Mouse (Mus musculus) gastrocnemius, adult 18-20 months (tissue): Measurements from ENCODE around the gene Oit3. TPM values are rescaled to one million over a fixed set of nuclear protein-coding genes. Genes with fewer than 3 reads are reported as not detected.

Source experiments
- DNase-seq: peaks from one replicate; pipeline ENCODE4 v3.0.0; 2021; ENCODE audit warnings: low spot score
- long read RNA-seq, 2 experiments: library from polyadenylated mRNA; stranded (forward); transcript quantifications; one replicate each; pipeline ENCODE4 v2.0.0; 2021
- total RNA-seq, 2 experiments: library from RNA; stranded (reverse); gene quantifications; 2 replicates each; pipeline ENCODE4 v1.2.3; 2021

The Oit3 gene
- not detected for total RNA-seq
- long read RNA-seq, experiment 1 = 0 reads
- long read RNA-seq, experiment 2 = 0 reads

GRCm38 (mm10) chr10:59441735-59442134 is at the start of gene Oit3:
TSS of gene Oit3 (minus strand) at chr10:59441778.
- DNase-seq = no peak

GRCm38 (mm10) chr10:59490920-59491319 is 49.3 kb upstream of the Oit3 start:
- no peak for DNase-seq

GRCm38 (mm10) chr10:59489411-59489810 is 47.8 kb upstream of the Oit3 start:
- peak; percentile 56 for DNase-seq

DNA sequence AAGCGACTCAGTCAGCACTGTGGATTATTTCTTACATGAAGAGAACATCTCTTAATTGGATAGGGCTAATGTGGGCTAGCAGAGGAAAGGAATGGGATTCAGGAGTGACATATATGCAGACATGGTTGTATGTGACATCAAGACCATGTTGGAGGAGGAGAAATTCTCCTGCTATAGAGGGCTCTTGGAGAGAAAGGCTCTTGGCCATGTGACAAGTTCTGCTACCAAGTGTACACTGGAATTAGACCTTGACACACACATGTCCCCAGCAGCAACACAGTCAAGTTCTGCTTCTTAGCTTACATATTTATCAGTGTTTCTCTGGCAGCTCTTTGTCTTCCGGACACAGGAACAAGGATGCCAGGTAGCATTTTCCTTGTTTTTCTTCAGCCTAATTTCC is 45.8 kb upstream of the Oit3 start:
- no peak for DNase-seq

GRCm38 (mm10) chr10:59484318-59484717 is 42.7 kb upstream of the Oit3 start:
- DNase-seq = no peak

GRCm38 (mm10) chr10:59481381-59481780 is 39.8 kb upstream of the Oit3 start:
- DNase-seq = no peak

GRCm38 (mm10) chr10:59470451-59470850 is 28.9 kb upstream of the Oit3 start:
- DNase-seq = peak; percentile 43

DNA sequence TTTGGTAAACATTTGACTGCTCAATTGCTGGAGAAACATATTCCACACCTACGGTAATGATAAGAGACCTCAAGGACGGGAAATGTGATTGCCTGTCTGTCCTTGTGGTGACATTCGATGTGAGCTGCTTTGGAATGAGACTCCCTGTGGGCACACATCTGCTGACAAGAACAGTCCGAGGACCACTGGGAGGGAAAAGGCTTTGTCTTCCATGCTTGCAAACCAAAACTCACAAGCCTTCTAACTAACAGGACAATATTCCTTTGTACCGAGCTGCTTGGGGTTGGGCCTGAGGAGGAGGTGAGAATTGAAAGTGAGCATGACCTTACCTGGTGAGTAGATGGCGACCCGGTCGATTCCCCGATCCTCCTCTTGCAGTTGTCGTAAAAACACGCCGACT is 25.7 kb upstream of the Oit3 start:
- no peak for DNase-seq

DNA sequence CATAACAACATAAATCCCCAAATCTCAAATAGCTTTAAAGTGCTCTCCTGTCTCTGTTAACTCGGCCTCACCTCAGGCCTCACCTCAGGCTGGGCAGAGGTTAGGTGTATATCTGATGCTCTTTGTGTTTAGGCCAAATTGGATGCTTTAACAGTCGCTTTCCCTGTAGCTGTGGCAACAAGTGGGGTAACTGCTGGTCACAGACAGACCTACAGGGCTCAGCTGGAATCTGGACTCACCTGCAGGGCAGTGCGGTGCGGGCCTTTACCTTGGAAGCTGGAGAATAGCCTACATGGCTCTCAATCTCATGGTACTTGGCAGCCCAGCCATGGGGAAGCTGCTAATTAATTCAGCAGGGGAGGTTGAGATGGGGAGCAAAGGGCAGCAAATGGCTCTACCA is 25.0 kb upstream of the Oit3 start:
- DNase-seq = no peak

- no peak for DNase-seq
These were observed 24.0 kb upstream of the Oit3 start for GRCm38 (mm10) chr10:59465546-59465945.

DNA sequence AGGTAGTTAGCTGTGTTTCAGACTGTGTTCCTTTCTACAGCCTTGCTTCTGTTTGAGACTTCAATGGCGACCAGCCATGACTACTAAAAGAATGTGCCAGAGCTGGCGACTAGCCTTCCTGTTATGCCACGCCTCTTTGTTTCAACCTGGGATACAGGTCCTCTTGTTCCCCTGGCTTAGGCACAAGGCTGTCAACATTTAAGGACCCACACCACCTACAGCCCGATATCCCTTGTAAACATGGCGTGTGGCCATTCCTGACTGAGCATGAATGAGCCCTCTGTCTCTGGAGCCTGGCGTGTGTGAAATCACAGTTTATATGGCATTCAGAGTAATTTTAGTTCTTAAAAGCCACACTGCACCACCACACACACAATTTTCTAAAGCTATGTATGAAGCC is 20.7 kb upstream of the Oit3 start:
- no peak for DNase-seq

GRCm38 (mm10) chr10:59459767-59460166 is 18.2 kb upstream of the Oit3 start:
- DNase-seq = no peak

GRCm38 (mm10) chr10:59454631-59455030 is 13.1 kb upstream of the Oit3 start:
- no peak for DNase-seq

GRCm38 (mm10) chr10:59451839-59452238 is 10.3 kb upstream of the Oit3 start:
- peak; percentile 32 for DNase-seq

DNA sequence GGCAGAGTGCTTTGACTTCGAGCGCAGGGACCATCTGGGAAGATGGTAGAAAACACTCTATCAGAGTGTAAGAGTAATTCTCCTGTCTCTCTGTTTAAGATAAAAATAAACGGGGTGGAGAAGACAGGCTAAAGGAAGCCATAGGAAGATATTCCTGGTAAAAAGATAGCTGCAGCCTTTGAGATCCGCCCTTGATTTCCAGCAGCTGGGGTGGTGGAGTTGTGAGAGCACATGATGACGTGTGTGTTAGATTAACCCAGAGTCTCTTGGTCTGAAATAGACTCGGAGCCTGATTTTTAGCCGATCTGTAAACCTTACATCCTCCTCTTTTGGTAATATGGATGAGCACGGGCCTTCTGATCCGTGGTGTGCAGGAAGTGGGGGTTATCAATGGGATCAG is 6.0 kb upstream of the Oit3 start:
- DNase-seq = no peak

DNA sequence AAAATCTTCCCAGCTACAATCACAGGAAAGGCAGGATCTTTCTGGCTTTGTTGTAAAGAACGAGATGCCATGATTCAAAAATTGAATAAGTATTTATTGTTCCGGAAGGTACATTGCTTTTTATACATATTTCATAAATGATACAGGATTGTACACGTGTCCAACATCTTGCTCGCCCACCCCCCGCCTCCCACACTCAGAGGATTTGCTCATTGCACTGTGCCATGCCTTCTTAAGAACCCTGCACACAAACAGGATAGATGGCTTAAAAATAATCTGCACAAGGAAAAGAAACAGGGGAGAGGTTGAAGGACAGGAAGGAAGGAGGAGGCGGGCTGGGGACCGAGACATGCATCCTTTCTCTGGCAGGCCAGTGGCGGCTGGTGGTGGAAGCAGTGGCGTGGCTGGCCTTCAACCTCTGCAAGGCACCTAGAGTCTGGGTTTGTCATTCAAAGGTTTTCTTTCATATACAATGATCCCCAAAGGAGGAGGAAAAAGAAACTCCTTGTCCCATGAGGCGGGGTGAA is 5.4 kb upstream of the Oit3 start:
- no peak for DNase-seq

GRCm38 (mm10) chr10:59444635-59445034 is 3.1 kb upstream of the Oit3 start:
- DNase-seq = no peak

DNA sequence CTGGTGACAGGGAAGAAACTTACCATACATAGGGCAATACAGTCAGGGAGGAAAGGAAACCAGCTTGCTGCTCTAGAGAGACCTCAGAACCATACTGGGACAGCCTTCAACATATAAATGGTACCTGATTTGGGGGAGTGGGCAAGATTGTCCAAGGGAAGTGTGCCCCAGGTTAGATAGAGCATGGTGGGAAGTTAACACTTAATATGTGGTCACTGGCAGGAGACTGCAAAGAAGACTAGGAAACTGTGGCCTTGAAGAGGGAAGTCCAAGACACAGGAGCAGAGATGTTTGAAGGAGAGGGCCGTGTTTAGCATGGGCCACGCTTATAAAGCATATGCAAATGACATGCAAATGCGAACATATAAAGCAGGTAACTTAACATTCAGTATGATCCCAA is 2.5 kb upstream of the Oit3 start:
- no peak for DNase-seq

- DNase-seq = no peak
These were observed 1.6 kb upstream of the Oit3 start for GRCm38 (mm10) chr10:59443212-59443611.

- no peak for DNase-seq
These were observed 1.4 kb downstream of the Oit3 start for GRCm38 (mm10) chr10:59440177-59440576.

DNA sequence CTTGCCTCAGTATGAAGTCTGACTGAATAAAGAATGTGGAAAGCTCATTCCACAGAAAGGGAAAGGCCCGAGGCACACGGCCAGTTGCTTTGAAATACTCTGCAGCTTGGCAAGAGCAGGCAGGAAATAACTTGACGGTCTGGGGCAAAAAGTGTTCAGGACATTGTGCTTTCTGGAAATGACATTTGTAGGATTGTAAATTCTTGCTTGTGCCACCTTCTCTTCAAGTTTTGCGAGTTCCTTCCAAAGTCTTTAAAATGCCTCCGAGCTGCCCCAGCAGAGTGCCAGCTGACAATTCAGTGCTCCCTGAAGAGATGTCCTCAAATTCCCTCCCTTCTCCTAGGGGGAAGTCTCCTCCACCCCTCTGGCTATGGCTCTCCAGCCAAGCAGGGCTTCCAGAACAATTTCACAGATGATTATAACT is 2.1 kb downstream of the Oit3 start:
- DNase-seq = peak; percentile 60

GRCm38 (mm10) chr10:59438651-59439050 is 2.9 kb downstream of the Oit3 start:
- no peak for DNase-seq

DNA sequence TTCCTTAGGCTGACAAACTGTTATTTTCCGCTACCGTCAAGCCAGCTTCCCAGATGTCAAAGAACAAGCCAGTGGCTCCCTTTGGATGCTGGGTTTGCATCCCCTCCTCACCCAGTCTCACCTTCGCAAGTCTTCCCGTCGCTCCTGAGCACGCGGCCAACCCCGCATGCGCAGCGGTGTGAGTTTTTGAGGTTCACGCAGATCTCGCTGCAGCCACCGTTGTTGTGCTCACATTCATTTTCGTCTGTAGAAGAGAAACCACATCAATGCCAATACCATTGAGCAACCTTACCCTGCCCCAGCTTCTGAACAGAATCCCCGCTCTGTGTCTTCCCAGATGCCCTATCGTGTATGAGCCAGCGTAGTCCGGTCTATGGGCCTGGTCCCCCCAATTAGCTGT is 5.8 kb downstream of the Oit3 start:
- DNase-seq = no peak

DNA sequence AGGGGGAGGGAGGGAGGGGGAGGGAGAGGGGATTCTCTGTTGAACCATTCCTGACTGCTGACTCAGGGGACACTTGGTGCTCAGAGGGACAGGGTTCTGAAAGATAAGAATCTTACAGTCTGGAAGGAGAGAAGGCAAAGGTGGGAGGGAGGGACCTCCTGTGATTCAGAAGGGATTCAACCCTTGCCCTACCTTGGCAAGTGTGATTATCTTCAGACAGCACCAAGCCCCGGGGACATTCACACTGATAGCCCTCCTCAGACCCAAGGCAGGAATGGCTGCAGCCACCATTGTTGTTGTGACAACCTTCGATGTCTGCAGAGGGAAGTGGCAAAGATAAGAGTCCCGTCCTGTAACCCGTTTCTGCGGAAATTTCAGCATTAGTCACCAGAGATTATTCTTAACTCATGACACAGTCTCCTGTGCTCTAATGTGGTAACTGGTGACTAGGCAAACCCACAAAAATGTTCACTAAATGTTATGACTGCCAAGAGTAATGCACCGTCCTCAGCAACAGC is 10.8 kb downstream of the Oit3 start:
- no peak for DNase-seq
